Mouse (Mus musculus) lung, adult 2 months (tissue): ENCODE measurements around the gene Zfp512b.

ENCODE experiments used
- CTCF ChIP-seq: fragments of 200-500 bp; IDR thresholded peaks from 2 replicates; pipeline ENCODE4 v1.5.1; 2011; ENCODE audit warnings: mild to moderate bottlenecking, low read length, control low read depth; ENCODE audit not compliant: insufficient read depth
- POLR2A ChIP-seq: fragments of 200-500 bp; IDR thresholded peaks from 2 replicates; pipeline ENCODE4 v1.6.1; 2011; ENCODE audit warnings: low read depth, mild to moderate bottlenecking, control low read depth, low read length, borderline replicate concordance; ENCODE audit errors: extremely low read depth

DNA sequence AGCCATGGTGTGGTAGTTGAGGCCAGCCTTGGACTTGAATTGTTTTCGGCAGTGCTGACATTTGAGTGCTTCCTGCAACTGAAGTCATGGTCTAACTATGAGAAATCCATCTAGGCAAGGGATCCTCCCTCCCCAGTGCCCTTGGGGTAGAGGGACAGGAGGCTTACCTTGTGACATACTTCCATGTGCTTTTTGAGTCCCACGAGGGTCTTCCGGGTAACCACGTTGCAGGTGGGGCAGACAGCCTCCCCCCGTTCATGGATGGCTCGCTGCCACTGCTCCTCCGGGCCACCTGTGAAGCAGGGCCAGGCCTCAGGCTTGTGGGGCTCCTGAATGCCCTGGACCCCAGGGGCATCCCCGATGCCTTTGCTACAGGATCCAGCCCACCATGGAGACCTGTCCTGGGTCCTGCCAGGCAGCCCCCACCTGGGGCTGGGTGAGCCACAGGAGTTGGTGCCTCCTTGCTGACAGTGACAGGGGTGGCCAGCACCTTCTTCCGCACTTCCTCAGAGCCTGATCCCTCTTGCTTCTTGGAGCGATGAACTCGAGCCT lies 4.3 kb downstream of the Zfp512b start:
- TF ChIP-seq POLR2A, result no peak
- TF ChIP-seq CTCF, result no peak
